Mouse (Mus musculus): ENCODE results near the gene Cav3.

GRCm38 (mm10) chr6:112509590-112510131 is 50.4 kb downstream of the Cav3 start:
- TF ChIP-seq GATA1 (IDR thresholded peaks at IDR 0.05; ENCODE audit: borderline replicate concordance, low read length) (no peak), FLI1 (IDR thresholded peaks at IDR 0.05; ENCODE audit: low read length) (no peak)

All from megakaryocyte, embryonic 14.5 days (primary cell).